Comparison of ENCODE assay signal across 18 mouse cellular contexts in the genomic region with DNA sequence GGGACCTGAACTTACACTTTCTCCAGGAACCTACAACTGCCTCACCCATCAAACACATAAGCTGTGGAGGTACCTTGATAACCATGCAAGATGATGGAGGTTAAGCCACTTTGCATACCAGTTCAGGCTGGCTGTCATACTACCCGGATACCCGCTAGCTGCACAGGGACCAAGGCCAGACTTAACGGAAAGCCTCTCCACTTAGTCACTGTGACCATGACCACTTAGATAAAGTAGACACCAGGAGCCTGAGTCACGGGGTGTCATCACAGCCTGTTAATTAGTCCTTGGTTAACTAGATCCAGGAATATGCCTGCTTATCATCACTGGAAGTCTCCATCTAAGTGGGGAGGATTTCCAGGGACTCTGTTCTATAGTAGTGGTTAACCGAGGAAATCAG.
"Had no signal": no experiment of that assay in that cellular context is flagged by ENCODE, and none has a peak within 500 bp of the region (broad histone marks: within the 10 kb centered on the region; RNA-seq: fewer than 3 reads in every experiment).

No protein-coding gene starts in this region.

- ATAC-seq: hindbrain, postnatal 0 days; intestine, embryonic 16.5 days; liver, postnatal 0 days had no signal

- DNase-seq: gastrocnemius, postnatal 14 days; gastrocnemius, postnatal 36 days; heart, adult 11 months; heart, adult 2 months; heart, postnatal 14 days; heart, postnatal 36 days; kidney, adult 11 months; kidney, adult 2 months; kidney, adult 9 months; kidney, postnatal 14 days; kidney, postnatal 36 days; layer of hippocampus, adult 9-11 months; layer of hippocampus, postnatal 36 days; left cerebral cortex, postnatal 4 days; liver, embryonic 13.5 days; liver, postnatal 0 days had no signal
